Mouse (Mus musculus) heart, embryonic 10.5 days (tissue): ENCODE results near the gene Ahsg. TPM values are rescaled to one million over a fixed set of nuclear protein-coding genes. Genes with fewer than 3 reads are reported as not detected.

Experiments used
- DNase-seq: peaks from one replicate; pipeline ENCODE4 v3.0.0-alpha.2; 2017; ENCODE audit warnings: low spot score
- H3K27ac ChIP-seq: fragments of 300-500 bp; sonication (generic); 2 replicates; pipeline ENCODE4 v1.5.1; 2016; ENCODE audit warnings: mild to moderate bottlenecking
- H3K27me3 ChIP-seq: fragments of 300-500 bp; sonication (generic); 2 replicates; pipeline ENCODE4 v1.6.1; 2016; ENCODE audit warnings: mild to moderate bottlenecking; ENCODE audit not compliant: poor library complexity, insufficient read depth, severe bottlenecking
- H3K36me3 ChIP-seq: fragments of 300-500 bp; sonication (generic); 2 replicates; pipeline ENCODE4 v1.6.1; 2016; ENCODE audit warnings: mild to moderate bottlenecking, moderate library complexity
- H3K4me1 ChIP-seq: fragments of 300-500 bp; sonication (generic); 2 replicates; pipeline ENCODE4 v1.6.1; 2016; ENCODE audit warnings: mild to moderate bottlenecking
- H3K4me3 ChIP-seq: fragments of 300-500 bp; sonication (generic); 2 replicates; pipeline ENCODE4 v1.5.1; 2016; ENCODE audit warnings: mild to moderate bottlenecking, moderate library complexity
- H3K9me3 ChIP-seq: fragments of 300-500 bp; sonication (generic); 2 replicates; pipeline ENCODE4 v1.6.1; 2016; ENCODE audit warnings: mild to moderate bottlenecking, moderate library complexity
- WGBS: fragments of 180-500 bp; shearing (Covaris S2); methylation state at CpG from one replicate; pipeline ENCODE4 v1.1.7; 2016; 5-methylcytosine and 5-hydroxymethylcytosine counted together
- polyA plus RNA-seq: library from polyadenylated mRNA; unstranded; fragments of >200 nt; fragmentation: Nextera tagmentation; extraction: Ambion mirVana; gene quantifications from 2 replicates; pipeline ENCODE4 v1.2.1, GENCODE M21; 2016

Ahsg gene
- polyA plus RNA-seq, result 0.73 TPM in 1 of 2 replicates, not detected in the other

DNA sequence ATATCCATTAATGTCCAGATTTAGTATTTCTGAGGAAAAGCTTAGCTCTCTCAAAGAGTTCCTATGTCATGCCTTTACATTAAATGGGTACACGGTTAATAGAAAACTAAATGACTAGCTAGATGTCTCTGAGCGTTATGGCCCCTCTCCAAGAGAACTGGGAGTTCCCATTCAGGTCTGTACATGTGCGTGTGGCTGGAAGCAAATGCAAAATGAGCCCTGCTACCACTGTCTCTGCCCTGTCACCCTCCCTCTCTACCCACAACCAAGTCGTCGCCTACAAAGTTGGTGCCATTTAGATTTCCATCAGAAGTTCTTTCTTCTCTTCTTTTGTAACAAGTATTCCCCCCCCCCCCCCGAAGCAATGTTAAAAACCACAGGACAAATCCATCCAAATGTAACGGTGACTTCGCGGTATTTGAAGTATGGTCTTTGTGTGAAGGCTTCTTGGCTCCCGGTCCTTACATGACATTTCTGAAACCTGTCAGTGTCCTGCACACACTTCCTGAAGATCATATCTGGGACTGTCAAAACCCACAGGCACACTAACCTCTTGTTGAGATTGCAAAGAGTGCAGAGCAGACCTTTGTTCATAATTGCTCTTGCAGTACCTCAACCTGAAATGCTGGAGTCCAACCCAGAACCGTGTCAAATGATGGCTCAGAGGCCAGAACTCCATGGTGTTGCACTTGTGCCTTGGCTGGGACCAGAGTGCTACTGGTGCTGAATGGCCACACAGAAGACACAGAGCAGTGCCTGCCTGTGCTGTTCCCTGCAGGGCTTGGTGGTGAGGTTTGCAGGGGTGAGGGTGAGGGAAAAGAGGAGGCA is at the start of gene Ahsg:
TSS of gene Ahsg (plus strand) at position 595 of the 828 bp plus-strand sequence.
- WGBS, result 81% methylated on average over 11 of the region's 11 CpGs
- H3K27me3 ChIP-seq, result peaks cover 14% of the 10 kb centered on the region; the same call in 1 of the 2 replicates
- H3K4me1 ChIP-seq, result 0 out of 2 replicates have a peak, but pooled peaks cover 5% of the 10 kb centered on the region
- H3K36me3 ChIP-seq, result no peaks in the 10 kb centered on the region
- H3K27ac ChIP-seq, result no peak within 1 kb of the TSS
- H3K9me3 ChIP-seq, result no peaks in the 10 kb centered on the region
- H3K4me3 ChIP-seq, result no peak within 1 kb of the TSS
- DNase-seq, result no peak

DNA sequence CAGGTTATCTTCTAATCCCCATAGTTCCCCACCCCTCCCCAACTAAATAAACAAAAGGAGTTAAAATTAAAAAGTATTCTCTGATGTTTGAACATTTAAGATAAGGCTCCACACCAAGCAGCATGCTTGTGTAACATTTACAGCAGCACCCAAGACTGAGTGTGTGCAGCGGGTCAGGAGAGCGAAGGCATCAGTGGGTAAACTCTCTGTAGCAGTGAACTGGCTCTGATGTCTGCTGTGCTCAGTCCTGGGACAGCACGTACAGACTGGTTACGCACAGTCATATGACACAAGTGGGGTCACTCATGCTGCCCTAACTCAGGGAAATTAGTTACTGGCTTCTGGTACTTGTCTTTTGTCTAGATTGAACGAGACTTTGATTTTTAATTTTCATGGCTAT is 48.2 kb upstream of the Ahsg start:
- 88% methylated on average over 5 of the region's 5 CpGs for WGBS
- H3K4me1 ChIP-seq, result peaks cover 15% of the 10 kb centered on the region
- H3K27me3 ChIP-seq, result no peaks in the 10 kb centered on the region
- DNase-seq, result no peak
- no peaks in the 10 kb centered on the region for H3K9me3 ChIP-seq
- peaks cover 15% of the 10 kb centered on the region for H3K36me3 ChIP-seq
- H3K27ac ChIP-seq, result no peak overlapping the region
- no peak overlapping the region for H3K4me3 ChIP-seq

DNA sequence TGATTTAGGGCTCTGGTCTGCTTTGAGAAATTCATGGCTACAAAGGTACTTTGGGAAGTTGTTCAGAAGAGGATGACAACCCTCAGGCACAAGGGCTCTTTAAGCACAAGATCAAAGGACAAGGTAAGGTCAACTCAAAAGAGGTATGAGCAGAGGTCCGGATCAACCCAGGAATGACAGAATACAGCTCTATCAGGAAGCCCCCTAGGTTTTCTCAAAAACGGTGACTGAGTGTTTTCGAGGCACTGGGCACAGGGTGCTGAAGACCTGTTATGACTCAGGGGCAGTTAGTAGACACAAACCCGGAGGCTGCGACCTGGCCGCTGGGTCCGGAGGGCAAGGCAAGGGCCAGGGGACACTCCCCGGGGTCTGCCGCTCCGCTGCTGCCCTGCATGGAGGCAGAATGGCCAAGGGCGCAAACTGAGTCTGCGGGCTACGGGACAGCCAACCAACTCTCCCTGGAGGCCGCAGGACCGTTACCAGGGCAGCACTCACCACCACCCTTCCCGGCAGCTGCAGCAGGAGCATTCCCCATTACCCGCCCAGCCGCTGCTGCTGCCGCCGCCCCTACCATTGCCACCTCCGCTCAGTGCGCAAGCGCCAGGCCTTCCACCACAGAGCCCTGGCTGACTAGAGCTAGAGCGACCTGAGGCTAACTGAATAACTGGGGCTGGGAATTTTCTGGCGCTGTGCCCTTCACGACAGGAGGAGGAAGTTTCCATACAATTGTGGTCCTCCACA is 46.8 kb upstream of the Ahsg start:
- no peaks in the 10 kb centered on the region for H3K27me3 ChIP-seq
- peak overlapping the region; percentile 88 for H3K27ac ChIP-seq
- no peaks in the 10 kb centered on the region for H3K9me3 ChIP-seq
- H3K4me1 ChIP-seq, result peaks cover 15% of the 10 kb centered on the region
- peak overlapping the region; percentile 68 for H3K4me3 ChIP-seq
- H3K36me3 ChIP-seq, result peaks cover 8% of the 10 kb centered on the region; the same call in 1 of the 2 replicates
- 4% methylated on average over 26 of the region's 26 CpGs for WGBS
- peak; percentile 93 for DNase-seq

DNA sequence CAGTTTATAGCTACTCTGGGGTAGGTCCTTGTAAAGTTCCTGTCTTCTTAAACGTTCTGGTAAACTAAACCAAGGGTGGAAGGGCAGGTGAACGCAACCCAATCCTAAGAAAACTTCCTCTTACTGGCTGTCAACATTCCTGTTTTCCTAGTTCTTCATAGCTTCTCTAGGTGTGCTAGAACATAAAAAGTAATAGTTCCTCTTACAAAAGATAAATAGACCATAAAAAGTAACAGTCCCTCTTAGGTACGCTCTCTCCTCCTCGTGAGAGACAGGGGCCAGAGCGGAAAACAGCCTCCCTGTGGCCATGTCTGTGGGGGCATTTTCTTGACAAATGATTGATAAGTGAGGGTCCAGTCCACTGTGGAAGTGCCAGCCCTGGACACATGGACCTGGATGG is 46.2 kb upstream of the Ahsg start:
- Histone ChIP-seq H3K36me3 (peaks cover 5% of the 10 kb centered on the region; the same call in 1 of the 2 replicates), H3K27me3 (no peaks in the 10 kb centered on the region), H3K27ac (peak overlapping the region; percentile 88), H3K9me3 (no peaks in the 10 kb centered on the region), H3K4me3 (peak overlapping the region; percentile 68), H3K4me1 (peaks cover 15% of the 10 kb centered on the region)
- no peak for DNase-seq
- 74% methylated on average over 5 of the region's 5 CpGs for WGBS

DNA sequence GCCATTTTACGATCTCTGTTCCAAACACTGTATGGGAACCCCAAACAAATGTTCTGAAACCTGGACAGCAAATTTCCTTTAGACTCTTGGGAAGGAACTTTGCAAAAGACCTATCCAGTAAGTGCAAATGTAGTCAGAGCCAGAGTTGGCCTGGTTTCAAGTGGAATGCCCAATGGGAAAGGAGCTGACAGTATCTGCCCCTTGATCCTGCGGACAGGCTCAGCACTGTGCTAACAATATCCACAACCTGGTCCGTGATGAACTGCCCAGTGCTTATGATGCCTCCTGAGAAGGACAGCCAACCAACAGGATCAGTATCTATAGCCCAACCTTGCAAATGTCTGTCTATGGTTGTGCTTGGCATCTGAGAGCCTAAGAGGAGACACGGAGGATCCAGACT is 45.6 kb upstream of the Ahsg start:
- Histone ChIP-seq H3K4me1 (peaks cover 15% of the 10 kb centered on the region), H3K9me3 (no peaks in the 10 kb centered on the region), H3K27ac (no peak overlapping the region), H3K4me3 (no peak overlapping the region), H3K27me3 (no peaks in the 10 kb centered on the region), H3K36me3 (peaks cover 5% of the 10 kb centered on the region; the same call in 1 of the 2 replicates)
- no peak for DNase-seq
- WGBS, result 81% methylated on average over 4 of the region's 4 CpGs

DNA sequence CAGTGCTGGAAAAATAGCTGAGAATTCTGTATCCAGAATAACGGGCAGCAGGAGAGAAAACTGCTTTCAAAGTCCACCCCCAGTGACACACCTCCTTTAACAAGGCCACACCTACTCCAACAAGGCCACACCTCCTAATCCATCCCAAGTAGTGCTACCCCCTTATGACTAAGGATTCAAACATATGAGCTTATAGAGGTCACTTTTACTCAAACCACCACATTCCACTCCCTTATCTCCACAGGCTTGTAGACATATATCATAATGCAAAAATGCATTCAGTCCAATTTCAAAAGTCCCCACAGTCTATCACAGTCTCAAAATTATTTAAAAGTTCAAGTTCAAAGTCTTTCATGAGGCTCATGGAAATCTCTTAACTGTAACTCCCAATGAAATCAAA is 43.4 kb upstream of the Ahsg start:
- DNase-seq, result peak; percentile 36
- Histone ChIP-seq H3K4me3 (no peak overlapping the region), H3K9me3 (no peaks in the 10 kb centered on the region), H3K27me3 (no peaks in the 10 kb centered on the region), H3K4me1 (peaks cover 15% of the 10 kb centered on the region), H3K27ac (no peak overlapping the region), H3K36me3 (no peaks in the 10 kb centered on the region)
- WGBS, result 84% methylated on average over 1 of the region's 1 CpGs

DNA sequence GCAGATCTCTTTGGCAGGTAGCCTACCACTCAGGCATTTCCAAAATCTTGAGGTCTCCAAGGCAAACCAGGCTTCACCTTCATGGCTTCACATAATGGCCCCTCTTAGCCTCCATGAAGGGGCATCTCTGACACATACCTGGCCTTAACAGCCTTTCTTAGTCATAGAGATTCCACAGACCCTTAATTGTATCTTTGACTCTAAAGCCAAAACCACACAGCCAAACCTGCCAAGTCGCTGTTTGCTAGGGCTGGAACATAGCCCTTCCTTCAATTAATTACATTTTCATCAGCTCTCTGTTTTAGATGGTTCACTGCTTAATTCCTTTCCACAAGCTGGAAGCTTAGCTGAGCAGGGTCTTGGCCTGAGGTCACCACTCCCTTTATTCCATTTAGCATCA is 42.7 kb upstream of the Ahsg start:
- DNase-seq, result peak; percentile 46
- H3K4me3 ChIP-seq, result no peak overlapping the region
- 87% methylated on average over 1 of the region's 1 CpGs for WGBS
- no peak overlapping the region for H3K27ac ChIP-seq
- no peaks in the 10 kb centered on the region for H3K27me3 ChIP-seq
- H3K36me3 ChIP-seq, result no peaks in the 10 kb centered on the region
- H3K4me1 ChIP-seq, result peaks cover 15% of the 10 kb centered on the region
- H3K9me3 ChIP-seq, result no peaks in the 10 kb centered on the region

DNA sequence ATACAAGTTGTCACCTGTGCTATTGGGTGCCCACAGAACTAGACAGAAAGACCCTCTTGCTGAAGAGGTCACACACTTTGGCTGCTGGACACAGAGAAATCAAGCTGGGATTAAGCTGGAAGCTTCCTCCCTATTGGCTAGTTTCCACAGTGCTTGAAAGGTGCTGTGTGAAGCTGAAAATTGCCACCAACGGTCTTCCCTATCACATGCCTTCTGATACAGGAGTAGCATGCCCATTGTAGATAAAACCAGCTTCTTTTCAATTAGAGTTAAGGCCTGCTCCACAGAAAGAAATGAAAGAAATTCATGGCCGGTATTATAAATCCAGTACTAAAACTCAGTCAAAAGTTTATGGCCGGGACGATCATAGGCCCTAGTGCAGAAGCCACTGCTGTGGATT is 38.4 kb upstream of the Ahsg start:
- H3K4me3 ChIP-seq, result no peak overlapping the region
- 92% methylated on average over 4 of the region's 4 CpGs for WGBS
- H3K27me3 ChIP-seq, result no peaks in the 10 kb centered on the region

DNA sequence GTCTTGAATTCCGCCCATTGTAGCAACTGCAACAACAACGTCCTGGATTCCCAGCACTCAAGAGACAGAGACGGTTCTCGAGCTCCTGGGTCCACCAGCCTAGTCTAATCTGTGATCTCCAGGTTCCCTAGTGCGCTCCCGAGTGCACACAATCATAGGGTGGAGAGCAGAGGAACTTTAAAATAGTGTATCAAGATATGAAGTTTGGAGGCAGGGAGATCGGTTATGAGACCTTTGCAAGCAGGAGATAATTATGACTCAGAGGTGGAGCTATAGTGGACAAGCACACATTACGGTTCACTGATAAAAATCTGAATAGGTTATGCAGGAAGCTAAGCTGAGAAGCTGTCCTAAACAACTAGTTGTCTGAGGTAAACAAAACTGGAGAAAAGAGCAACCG is 34.3 kb upstream of the Ahsg start:
- Histone ChIP-seq H3K27me3 (no peaks in the 10 kb centered on the region), H3K27ac (peak overlapping the region; percentile 88), H3K4me3 (peak overlapping the region; percentile 100), H3K9me3 (no peaks in the 10 kb centered on the region), H3K36me3 (peaks cover 19% of the 10 kb centered on the region; the same call in 1 of the 2 replicates), H3K4me1 (peaks cover 12% of the 10 kb centered on the region)
- 10% methylated on average over 9 of the region's 9 CpGs for WGBS
- no peak for DNase-seq

More for the DNA sequence above, 38.4 kb upstream of the Ahsg start:
- H3K9me3 ChIP-seq, result no peaks in the 10 kb centered on the region
- no peak for DNase-seq
- no peak overlapping the region for H3K27ac ChIP-seq
- H3K36me3 ChIP-seq, result peaks cover 10% of the 10 kb centered on the region; the same call in 1 of the 2 replicates
- peaks cover 6% of the 10 kb centered on the region; the same call in 1 of the 2 replicates for H3K4me1 ChIP-seq

DNA sequence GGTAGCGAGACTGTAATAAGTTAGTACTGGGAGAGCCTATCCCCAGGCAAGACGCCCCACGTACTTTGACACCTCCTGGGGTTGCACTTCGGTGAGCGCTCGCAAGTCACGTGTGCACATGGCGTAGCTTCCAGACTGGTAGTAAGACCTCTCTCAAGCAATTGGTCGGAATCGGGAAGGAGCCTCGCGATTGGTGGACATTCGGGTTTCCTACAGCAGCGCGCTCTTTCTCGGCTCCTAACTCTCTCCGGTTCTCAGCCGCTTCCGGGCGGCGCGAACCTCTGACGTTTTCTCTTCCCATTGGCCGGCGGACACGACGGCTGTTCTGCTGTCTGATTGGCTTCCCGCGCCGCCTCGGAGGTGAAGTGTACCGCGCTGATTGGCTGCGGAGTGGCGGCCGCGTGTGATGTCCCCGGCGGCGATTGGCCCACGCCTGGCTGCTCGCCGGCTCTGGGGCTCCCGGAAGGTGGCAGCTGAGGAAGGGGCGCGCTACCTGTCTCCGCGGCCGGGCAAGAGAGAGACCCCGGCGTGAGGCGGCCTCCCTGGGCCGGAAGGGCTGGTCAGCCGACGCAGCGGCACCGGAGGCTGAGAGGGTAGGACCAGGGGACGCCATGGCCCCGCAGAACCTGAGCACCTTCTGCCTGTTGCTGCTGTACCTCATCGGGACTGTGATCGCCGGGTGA is 33.5 kb upstream of the Ahsg start, which contains the start of the genes Tbccd1 and Dnajb11:
TSS of gene Tbccd1 (minus strand) at position 239 of the 683 bp plus-strand sequence.
TSS of gene Dnajb11 (plus strand) at position 415 of the 683 bp plus-strand sequence.
- peak within 1 kb of the TSS; percentile 100 for H3K4me3 ChIP-seq
- under 1% methylated on average over 62 of the region's 62 CpGs for WGBS

DNA sequence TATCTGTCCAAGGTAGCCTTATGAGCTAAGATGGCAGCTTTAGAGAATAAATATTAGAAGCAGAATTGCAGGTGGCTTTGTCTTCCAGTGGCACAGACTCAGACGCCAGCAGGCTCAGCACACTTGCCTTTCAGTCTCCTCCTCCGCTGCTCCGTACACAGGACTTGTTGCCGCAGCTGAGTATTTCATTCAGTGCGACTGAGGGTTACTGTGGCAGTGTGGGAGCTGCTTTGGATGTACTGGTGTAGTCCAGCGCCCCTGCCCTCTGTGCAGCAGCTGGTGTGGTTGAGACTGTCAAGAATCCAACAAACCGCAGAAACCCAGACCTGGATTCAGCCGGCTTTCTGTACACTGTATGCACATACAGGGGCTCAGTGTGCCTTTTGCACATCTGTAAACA is 18.7 kb upstream of the Ahsg start:
- peaks cover 65% of the 10 kb centered on the region for H3K36me3 ChIP-seq
- WGBS, result 94% methylated on average over 8 of the region's 8 CpGs

More for the DNA sequence above, 33.5 kb upstream of the Ahsg start, which contains the start of the genes Tbccd1 and Dnajb11:
- Histone ChIP-seq H3K9me3 (no peaks in the 10 kb centered on the region), H3K27ac (peak within 1 kb of the TSS; percentile 93), H3K4me1 (peaks cover 12% of the 10 kb centered on the region), H3K27me3 (no peaks in the 10 kb centered on the region), H3K36me3 (peaks cover 27% of the 10 kb centered on the region)
- peak; percentile 100 for DNase-seq

DNA sequence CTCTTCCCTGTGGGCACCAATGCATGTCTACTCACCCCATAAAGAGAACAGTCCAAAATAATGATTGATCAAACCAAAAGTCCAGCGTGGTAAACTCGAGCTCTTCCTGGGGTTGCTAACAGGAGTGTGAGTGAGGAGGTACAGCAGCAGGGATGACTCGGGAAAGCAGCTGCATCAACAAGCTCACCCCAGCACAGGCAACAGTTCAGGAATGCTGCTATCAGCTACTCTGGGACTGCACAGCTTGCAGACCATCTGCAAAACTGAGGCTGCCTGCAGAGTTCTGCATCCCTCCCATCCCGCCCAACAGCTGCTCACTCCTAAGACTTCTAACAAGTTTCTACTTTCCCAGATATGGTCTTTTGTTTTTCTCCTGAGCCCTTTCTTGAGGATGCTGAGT is 17.7 kb upstream of the Ahsg start:
- DNase-seq, result no peak
- H3K4me3 ChIP-seq, result no peak overlapping the region
- H3K4me1 ChIP-seq, result no peaks in the 10 kb centered on the region
- no peaks in the 10 kb centered on the region for H3K9me3 ChIP-seq
- WGBS, result 62% methylated on average over 4 of the region's 4 CpGs
- no peak overlapping the region for H3K27ac ChIP-seq
- peaks cover 56% of the 10 kb centered on the region for H3K36me3 ChIP-seq
- no peaks in the 10 kb centered on the region for H3K27me3 ChIP-seq

More for the DNA sequence above, 18.7 kb upstream of the Ahsg start:
- no peak overlapping the region for H3K27ac ChIP-seq
- H3K9me3 ChIP-seq, result no peaks in the 10 kb centered on the region
- H3K4me3 ChIP-seq, result no peak overlapping the region
- H3K4me1 ChIP-seq, result no peaks in the 10 kb centered on the region
- no peaks in the 10 kb centered on the region for H3K27me3 ChIP-seq
- DNase-seq, result no peak
